Mouse (Mus musculus) megakaryocyte-erythroid progenitor cell, adult 5-6 weeks (primary cell): ENCODE results near the gene Inca1. TPM values are rescaled to one million over a fixed set of nuclear protein-coding genes. Genes with fewer than 3 reads are reported as not detected.

ENCODE experiments used
- ATAC-seq: replicated peaks from 2 replicates; pipeline ENCODE4 v1.8.0; 2016; ENCODE audit warnings: mild to moderate bottlenecking, inconsistent platforms; ENCODE audit not compliant: severe bottlenecking, poor library complexity, low FRiP score, low TSS enrichment
- total RNA-seq, 2 experiments: library from RNA; stranded (forward) in 1 of 2; stranded (reverse) in 1 of 2; fragments of 200-1000, 215-1000 nt in 1 of 2; fragments of >200 nt in 1 of 2; fragmentation: Nextera tagmentation in 1 of 2; gene quantifications; 2 replicates each; pipeline ENCODE4 v1.2.3; 2014 to 2017

Gene Inca1
- total RNA-seq, 2 experiments from 2014 or later: 0.42 TPM; not detected in 1

DNA sequence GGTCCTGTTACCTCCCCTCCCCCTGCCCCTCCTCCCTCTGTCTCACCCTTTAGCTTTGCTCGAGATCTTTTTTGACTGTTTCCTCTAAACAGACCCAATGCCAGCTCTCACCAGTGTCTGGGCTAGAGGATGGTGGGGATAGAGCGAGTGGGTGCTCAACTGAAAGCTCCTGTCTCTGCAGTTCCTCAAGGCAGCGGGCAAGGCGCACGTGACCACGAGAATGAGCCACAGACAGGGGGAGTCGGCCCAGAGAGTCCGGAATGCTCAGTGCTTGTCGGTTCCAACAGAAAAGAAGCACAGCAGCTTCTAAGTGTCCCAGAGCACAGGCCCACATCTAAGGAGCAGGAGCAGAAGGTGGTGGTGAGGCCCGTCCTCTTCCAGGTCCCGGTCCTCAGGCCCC is 25.5 kb downstream of the Inca1 start:
- no peak for ATAC-seq

GRCm38 (mm10) chr11:70674014-70674413 is 25.9 kb downstream of the Inca1 start:
- no peak for ATAC-seq

DNA sequence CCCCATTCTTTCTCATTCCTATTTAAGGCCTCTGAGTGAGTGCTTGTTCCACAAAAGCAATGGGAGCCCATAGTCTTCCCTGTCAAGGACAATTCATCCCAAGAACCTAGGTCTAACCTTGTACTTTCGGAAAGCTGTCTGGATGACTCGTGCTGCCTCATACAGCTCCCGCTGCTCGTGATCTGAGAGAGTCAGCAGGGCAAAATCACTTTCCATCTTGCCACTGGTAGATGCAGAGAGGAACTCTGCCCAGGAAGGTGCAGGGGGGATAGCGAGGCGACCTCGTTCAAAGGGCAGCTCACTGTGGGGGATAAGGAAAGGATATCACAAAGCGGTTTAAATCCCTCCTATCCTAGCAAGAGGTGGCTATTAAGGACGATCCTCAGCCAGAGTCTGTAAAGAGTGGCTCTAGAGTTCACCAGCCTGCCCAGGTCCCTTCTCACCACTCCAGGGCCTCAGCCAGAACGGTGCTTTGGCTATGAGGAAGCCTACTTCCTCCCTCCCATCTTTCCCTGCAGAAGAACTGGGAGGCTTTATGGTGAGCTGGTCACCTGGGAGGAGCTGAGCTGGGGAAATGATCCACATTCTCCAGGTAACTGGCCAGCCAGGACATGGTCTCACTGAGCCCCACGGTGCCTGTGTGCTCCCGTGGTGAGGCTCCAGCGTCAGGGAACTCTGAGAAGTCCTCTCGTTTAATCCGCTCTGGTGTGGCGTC is 28.5 kb downstream of the Inca1 start:
- ATAC-seq: no peak

DNA sequence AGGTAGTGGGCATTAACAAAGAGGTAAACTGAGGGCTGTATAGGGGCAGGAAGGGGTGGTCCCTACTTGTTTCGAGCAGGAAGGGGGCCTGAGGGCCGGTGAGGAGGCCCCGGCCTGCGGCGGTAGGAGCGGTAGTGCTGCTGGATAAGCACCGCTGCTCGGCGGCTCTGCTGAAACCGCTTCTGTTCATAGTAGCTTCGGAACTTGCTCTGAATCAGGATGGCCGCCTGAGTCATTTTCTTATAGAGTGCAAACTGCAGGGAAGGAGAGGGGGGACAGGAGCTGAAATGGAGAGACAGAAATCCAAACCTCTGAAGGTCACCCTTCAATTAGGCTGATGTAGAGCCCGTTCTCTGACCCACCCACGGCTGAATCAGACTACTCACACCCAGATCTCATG is 29.5 kb downstream of the Inca1 start:
- ATAC-seq: no peak

GRCm38 (mm10) chr11:70669582-70670345 is 30.2 kb downstream of the Inca1 start:
- peak; percentile 48 for ATAC-seq

DNA sequence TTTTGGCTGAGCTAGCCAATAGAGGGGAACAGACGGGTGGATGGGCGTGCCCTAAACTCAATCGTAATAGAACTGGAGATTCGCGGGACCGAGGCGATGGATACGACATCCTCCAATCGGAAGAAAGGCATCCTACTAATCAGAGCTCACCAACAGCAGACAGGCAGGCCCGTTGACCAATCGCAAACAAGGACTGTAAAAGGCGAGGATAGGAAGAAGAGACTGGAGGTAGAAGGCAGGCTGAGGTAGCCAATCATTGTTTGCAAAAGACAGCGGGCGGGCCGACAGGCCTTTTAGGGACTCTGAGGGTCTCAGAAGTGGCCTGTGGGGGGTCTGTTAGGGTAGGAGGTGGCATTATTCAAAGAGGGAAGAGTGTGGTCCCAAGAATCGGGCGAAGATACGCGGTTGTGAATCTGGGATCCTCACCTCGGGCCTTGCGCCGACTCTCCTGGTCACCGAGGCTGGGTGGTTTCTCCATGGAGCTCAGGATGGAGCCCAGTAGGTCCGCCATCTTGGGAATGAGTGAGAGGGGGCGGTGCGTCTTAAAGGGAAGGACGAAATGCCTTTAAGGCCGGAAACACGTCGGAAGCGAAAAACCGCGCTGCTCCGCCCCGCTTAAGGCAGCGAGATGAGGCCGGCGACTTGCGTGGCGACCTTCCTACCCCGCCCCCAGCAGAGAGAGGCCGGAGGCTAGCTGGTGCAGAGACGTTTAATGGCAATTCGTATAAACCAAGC is 31.0 kb downstream of the Inca1 start, which contains the start of gene Spag7:
Gene Spag7, minus strand, starts transcription at position 646 of the 735 bp plus-strand sequence.
- ATAC-seq: peak; percentile 87

GRCm38 (mm10) chr11:70668335-70668770 is 31.6 kb downstream of the Inca1 start:
- no peak for ATAC-seq

GRCm38 (mm10) chr11:70667271-70668150 is 32.4 kb downstream of the Inca1 start:
- no peak for ATAC-seq

- no peak for ATAC-seq
Measured at GRCm38 (mm10) chr11:70666687-70667086, 33.3 kb downstream of the Inca1 start.

DNA sequence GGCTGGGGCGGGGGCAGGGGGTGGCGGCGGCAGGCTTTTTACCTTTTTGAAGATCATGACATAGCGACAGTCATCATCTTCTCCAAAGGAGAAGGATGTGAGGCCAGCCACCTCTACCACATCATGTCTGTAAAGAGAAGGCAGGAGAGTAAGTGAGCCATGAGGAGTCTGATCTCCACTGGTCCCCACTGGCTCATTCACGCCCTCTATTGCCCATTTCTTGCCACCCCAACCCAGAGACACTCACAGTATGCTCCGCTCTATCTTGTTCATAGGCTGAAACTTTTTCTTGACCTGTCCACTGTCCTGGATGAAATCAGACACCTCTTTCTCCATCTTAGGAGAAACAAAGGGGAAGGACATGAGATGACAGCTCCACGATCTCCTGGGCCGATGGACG is 35.2 kb downstream of the Inca1 start:
- no peak for ATAC-seq

- no peak for ATAC-seq
Measured at GRCm38 (mm10) chr11:70663957-70664356, 36.0 kb downstream of the Inca1 start.

DNA sequence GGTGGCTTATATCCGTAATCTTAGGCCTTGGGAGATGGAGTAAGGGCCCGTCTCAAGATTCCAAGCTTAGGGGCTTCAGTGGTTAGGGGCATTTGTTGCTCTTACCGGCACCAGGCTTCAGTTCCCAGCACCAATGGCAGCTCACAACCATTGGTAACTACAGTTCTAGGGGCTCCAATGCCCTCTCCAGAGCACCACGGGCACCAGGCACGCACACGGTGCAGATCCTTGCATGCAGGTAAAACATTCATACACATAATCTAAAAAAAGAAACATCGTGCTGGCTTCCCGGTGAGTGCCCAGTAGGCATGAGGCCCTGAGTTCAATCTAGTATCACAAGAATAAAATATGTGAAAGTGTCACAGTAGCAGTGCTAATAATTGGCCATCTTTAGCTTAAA is 36.9 kb downstream of the Inca1 start:
- no peak for ATAC-seq

- no peak for ATAC-seq
Measured at GRCm38 (mm10) chr11:70660571-70660970, 39.4 kb downstream of the Inca1 start.

- ATAC-seq: no peak
Measured at GRCm38 (mm10) chr11:70658942-70659341, 41.0 kb downstream of the Inca1 start.

DNA sequence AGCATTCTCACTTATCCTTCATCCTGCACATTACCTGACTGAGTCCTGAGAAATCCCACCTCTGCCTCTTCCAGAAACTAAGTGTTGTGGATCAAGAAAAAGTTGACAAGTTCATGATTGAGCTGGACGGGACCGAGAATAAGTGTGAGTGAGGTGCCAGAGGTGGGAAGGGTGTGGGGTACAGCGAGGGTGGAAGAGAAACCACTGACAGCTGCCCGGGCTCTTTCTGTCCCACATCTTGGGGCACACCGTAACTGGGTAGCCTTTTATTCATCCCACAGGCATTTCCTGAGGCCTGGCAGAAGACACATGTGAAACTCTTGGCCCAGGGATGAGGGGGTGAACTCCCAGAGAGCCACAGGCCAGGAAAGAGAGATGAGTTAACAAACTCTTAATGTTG is 41.4 kb downstream of the Inca1 start:
- no peak for ATAC-seq

- ATAC-seq: no peak
Measured at GRCm38 (mm10) chr11:70657991-70658390, 42.0 kb downstream of the Inca1 start.

DNA sequence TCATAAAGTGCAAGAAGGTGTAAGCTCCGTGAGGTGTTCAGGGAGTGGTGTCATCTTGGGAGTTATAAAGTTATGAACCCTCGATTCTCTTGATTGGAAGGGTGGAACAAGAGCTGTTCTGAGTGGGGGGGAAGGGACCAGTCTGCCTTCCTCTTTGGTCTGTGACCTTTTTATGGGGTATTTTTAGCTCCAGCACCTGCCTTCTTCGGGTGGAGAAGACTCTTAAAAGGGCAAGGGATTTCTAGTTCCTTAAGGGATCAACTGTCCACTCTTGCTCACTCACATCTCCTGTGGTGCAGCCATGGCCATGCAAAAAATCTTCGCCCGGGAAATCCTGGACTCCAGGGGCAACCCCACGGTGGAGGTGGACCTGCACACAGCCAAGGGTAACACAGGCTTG is 42.4 kb downstream of the Inca1 start:
- ATAC-seq: no peak

DNA sequence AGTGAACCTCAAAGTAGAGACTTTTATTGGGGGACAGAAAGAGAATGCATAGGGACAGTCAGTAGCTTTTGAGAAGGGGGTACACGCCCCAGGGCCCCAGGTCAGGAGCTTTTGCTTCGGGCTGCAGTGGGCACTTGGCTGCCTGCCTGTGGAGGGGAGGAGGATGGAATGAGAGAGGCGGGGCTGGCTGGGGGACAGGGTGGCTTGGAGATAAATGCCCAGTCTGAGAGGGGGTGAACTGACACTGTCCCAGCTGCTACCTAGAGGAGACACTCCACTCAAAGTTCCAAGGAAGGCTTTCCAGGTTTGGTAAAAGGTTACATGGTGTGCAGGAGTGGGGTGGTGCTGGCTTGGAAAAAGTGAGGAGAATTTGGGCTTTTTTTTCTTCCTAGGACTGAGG is 43.0 kb downstream of the Inca1 start, which contains the start of gene Eno3:
Gene Eno3, plus strand, starts transcription at position 239 of the 400 bp plus-strand sequence.
- no peak for ATAC-seq

DNA sequence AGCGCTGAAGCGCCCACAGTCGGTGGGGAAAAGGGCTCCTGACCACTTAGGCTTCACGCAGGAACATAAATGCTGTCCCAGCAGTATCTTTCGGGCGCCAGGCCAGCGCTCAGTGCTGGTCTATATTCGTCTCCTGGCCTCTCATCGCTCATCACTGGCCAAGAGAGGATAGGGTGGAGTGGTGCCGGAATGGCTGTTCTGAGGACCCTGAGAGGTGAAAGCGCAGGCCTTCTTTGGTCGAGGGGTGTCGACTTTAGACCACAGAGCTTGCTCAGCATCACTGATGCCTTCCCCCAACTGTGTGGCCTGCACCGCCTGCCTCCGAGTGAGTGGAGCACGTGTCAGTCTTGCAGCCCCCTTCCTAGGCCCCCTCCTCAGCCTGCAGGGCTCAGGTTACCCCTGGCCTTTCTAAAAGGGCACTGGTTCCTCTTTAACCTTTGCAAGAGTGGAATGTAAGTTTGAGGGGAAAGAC is 43.5 kb downstream of the Inca1 start:
- ATAC-seq: no peak
